Mouse (Mus musculus) MEL (cell line): ENCODE results near the gene Tpsg1. TPM values are rescaled to one million over a fixed set of nuclear protein-coding genes. Genes with fewer than 3 reads are reported as not detected.

Experiments
- DNase-seq: peaks from one replicate; pipeline ENCODE4 v3.0.0; 2011; ENCODE audit warnings: low read depth, low spot score
- H3K27ac ChIP-seq: 2 replicates; pipeline ENCODE4 v1.5.1; 2012; ENCODE audit warnings: low read depth, mild to moderate bottlenecking, control low read depth, low read length, moderate library complexity; ENCODE audit not compliant: control insufficient read depth
- H3K27me3 ChIP-seq, 2 experiments: fragments of 150-350 bp in 1 of 2; sonication (generic) in 1 of 2; 2 replicates each; pipeline ENCODE4 v1.6.1; 2012; ENCODE audit warnings: low read length in 2 of 2, mild to moderate bottlenecking in 2 of 2, improper control_type of control experiment in 1 of 2, moderate library complexity in 1 of 2; ENCODE audit not compliant: insufficient read depth in 2 of 2, control insufficient read depth in 1 of 2
- H3K36me3 ChIP-seq, 2 experiments: 2 replicates each; pipeline ENCODE4 v1.6.1; 2012 to 2014; ENCODE audit warnings: low read length in 2 of 2, improper control_type of control experiment in 1 of 2, inconsistent platforms in 1 of 2, mild to moderate bottlenecking in 1 of 2; ENCODE audit not compliant: insufficient read depth in 2 of 2, control insufficient read depth in 1 of 2
- H3K4me1 ChIP-seq, 2 experiments: fragments of 150-350 bp in 1 of 2; sonication (generic) in 1 of 2; 2 replicates each; pipeline ENCODE4 v1.6.1; 2012; ENCODE audit warnings: low read length in 2 of 2, improper control_type of control experiment in 1 of 2, mild to moderate bottlenecking in 1 of 2; ENCODE audit not compliant: insufficient read depth in 2 of 2, control insufficient read depth in 1 of 2
- H3K4me3 ChIP-seq, 2 experiments: fragments of 150-350 bp in 1 of 2; sonication (generic) in 1 of 2; 2 replicates each; pipeline ENCODE4 v1.5.1; 2012; ENCODE audit warnings: low read depth in 2 of 2, low read length in 2 of 2, mild to moderate bottlenecking in 2 of 2, moderate library complexity in 2 of 2, control low read depth in 1 of 2, improper control_type of control experiment in 1 of 2; ENCODE audit not compliant: control insufficient read depth in 1 of 2, insufficient read depth in 1 of 2
- H3K79me2 ChIP-seq: 2 replicates; pipeline ENCODE4 v1.6.1; 2012; ENCODE audit warnings: mild to moderate bottlenecking, low read length, moderate library complexity; ENCODE audit not compliant: control insufficient read depth, poor library complexity, insufficient read depth
- H3K9ac ChIP-seq: 2 replicates; pipeline ENCODE4 v1.6.1; 2012; ENCODE audit warnings: low read depth, mild to moderate bottlenecking, control low read depth, low read length, moderate library complexity; ENCODE audit not compliant: control insufficient read depth, poor library complexity, severe bottlenecking
- H3K9me3 ChIP-seq: fragments of 150-350 bp; sonication (generic); replicated peaks from 2 replicates; pipeline ENCODE4 v1.6.1; 2012; ENCODE audit warnings: mild to moderate bottlenecking, low read length, improper control_type of control experiment, moderate library complexity; ENCODE audit not compliant: insufficient read depth
- BHLHE40 ChIP-seq: IDR thresholded peaks from 2 replicates; pipeline ENCODE4 v1.6.1; 2012; ENCODE audit warnings: low read depth, mild to moderate bottlenecking, inconsistent platforms, low read length, improper control_type of control experiment, borderline replicate concordance
- E2F4 ChIP-seq: IDR thresholded peaks from 2 replicates; pipeline ENCODE4 v1.6.1; 2011; ENCODE audit warnings: low read depth, low read length, improper control_type of control experiment, borderline replicate concordance
- EP300 ChIP-seq, 2 experiments: IDR thresholded peaks; 2 replicates each; pipeline ENCODE4 v1.6.1; 2011; ENCODE audit warnings: improper control_type of control experiment in 2 of 2, low read length in 2 of 2, low read depth in 1 of 2, mild to moderate bottlenecking in 1 of 2
- ETS1 ChIP-seq: IDR thresholded peaks from 2 replicates; pipeline ENCODE4 v1.6.1; 2012; ENCODE audit warnings: low read depth, mild to moderate bottlenecking, inconsistent platforms, low read length, improper control_type of control experiment, moderate library complexity
- GABPA ChIP-seq: IDR thresholded peaks from 2 replicates; pipeline ENCODE4 v1.6.1; 2012; ENCODE audit warnings: low read depth, mild to moderate bottlenecking, inconsistent platforms, low read length, improper control_type of control experiment, moderate library complexity
- JUND ChIP-seq: IDR thresholded peaks from 2 replicates; pipeline ENCODE4 v1.6.1; 2011; ENCODE audit warnings: low read depth, mild to moderate bottlenecking, improper control_type of control experiment, low read length
- MAFK ChIP-seq: IDR thresholded peaks from 2 replicates; pipeline ENCODE4 v1.6.1; 2011; ENCODE audit warnings: low read depth, mild to moderate bottlenecking, low read length, improper control_type of control experiment, borderline replicate concordance
- MAX ChIP-seq: IDR thresholded peaks from 2 replicates; pipeline ENCODE4 v1.6.1; 2011; ENCODE audit warnings: low read length, improper control_type of control experiment
- MYC ChIP-seq: IDR thresholded peaks from 2 replicates; pipeline ENCODE4 v1.6.1; 2011; ENCODE audit warnings: low read depth, mild to moderate bottlenecking, low read length, improper control_type of control experiment, moderate library complexity
- NELFE ChIP-seq: IDR thresholded peaks from 2 replicates; pipeline ENCODE4 v1.6.1; 2011; ENCODE audit warnings: low read depth, low read length, improper control_type of control experiment
- NRF1 ChIP-seq: IDR thresholded peaks from 2 replicates; pipeline ENCODE4 v1.6.1; 2014; ENCODE audit warnings: low read depth, mild to moderate bottlenecking, inconsistent platforms, low read length, improper control_type of control experiment, moderate library complexity; ENCODE audit not compliant: poor library complexity, insufficient read depth, severe bottlenecking
- POLR2A ChIP-seq, 2 experiments: IDR thresholded peaks; 2 replicates each; pipeline ENCODE4 v1.6.1; 2011 to 2012; ENCODE audit warnings: low read length in 2 of 2, mild to moderate bottlenecking in 2 of 2, control low read depth in 1 of 2, improper control_type of control experiment in 1 of 2, low read depth in 1 of 2, moderate library complexity in 1 of 2; ENCODE audit not compliant: control insufficient read depth in 1 of 2, insufficient read depth in 1 of 2, poor library complexity in 1 of 2
- POLR2AphosphoS2 ChIP-seq: IDR thresholded peaks from 2 replicates; pipeline ENCODE4 v1.6.1; 2011; ENCODE audit warnings: low read length, improper control_type of control experiment
- POLR2AphosphoS5 ChIP-seq: IDR thresholded peaks from 2 replicates; pipeline ENCODE4 v1.6.1; 2012; ENCODE audit warnings: low read depth, borderline replicate concordance, mild to moderate bottlenecking, inconsistent platforms, low read length, moderate library complexity, mixed read lengths
- SIN3A ChIP-seq: IDR thresholded peaks from 2 replicates; pipeline ENCODE4 v1.6.1; 2012; ENCODE audit warnings: low read length, improper control_type of control experiment, inconsistent platforms
- SMC3 ChIP-seq: IDR thresholded peaks from 2 replicates; pipeline ENCODE4 v1.6.1; 2011; ENCODE audit warnings: low read depth, low read length, improper control_type of control experiment
- TAL1 ChIP-seq: IDR thresholded peaks from 2 replicates; pipeline ENCODE4 v1.6.1; 2012; ENCODE audit warnings: mild to moderate bottlenecking, inconsistent platforms, low read length, moderate library complexity, mixed read lengths
- UBTF ChIP-seq: IDR thresholded peaks from 2 replicates; pipeline ENCODE4 v1.6.1; 2012; ENCODE audit warnings: low read depth, mild to moderate bottlenecking, inconsistent platforms, low read length, improper control_type of control experiment, moderate library complexity, borderline replicate concordance; ENCODE audit not compliant: insufficient read depth
- ZKSCAN1 ChIP-seq: IDR thresholded peaks from 2 replicates; pipeline ENCODE4 v1.6.1; 2012; ENCODE audit warnings: low read depth, mild to moderate bottlenecking, inconsistent platforms, low read length, improper control_type of control experiment, moderate library complexity
- ZNF384 ChIP-seq: IDR thresholded peaks from 2 replicates; pipeline ENCODE4 v1.6.1; 2012; ENCODE audit warnings: low read depth, mild to moderate bottlenecking, inconsistent platforms, low read length, improper control_type of control experiment
- polyA plus RNA-seq, 2 experiments: library from polyadenylated mRNA; stranded (reverse) in 1 of 2; unstranded in 1 of 2; fragments of >175 nt in 1 of 2; fragments of >200 nt in 1 of 2; gene quantifications; 2 replicates each; pipeline versions ENCODE4 v1.2.1 to v1.2.4; 2012; ENCODE audit warnings: low replicate concordance in 2 of 2, low read depth in 1 of 2; ENCODE audit not compliant: insufficient read length in 2 of 2, insufficient read depth in 1 of 2, missing spikeins in 1 of 2
- total RNA-seq: library from RNA; depleted of rRNA; stranded (reverse); fragments of 300-350 nt; gene quantifications from 2 replicates; pipeline ENCODE4 v1.2.3, GENCODE M21; 2012

Tpsg1 gene
- total and polyA plus RNA-seq, 3 experiments: not detected

DNA sequence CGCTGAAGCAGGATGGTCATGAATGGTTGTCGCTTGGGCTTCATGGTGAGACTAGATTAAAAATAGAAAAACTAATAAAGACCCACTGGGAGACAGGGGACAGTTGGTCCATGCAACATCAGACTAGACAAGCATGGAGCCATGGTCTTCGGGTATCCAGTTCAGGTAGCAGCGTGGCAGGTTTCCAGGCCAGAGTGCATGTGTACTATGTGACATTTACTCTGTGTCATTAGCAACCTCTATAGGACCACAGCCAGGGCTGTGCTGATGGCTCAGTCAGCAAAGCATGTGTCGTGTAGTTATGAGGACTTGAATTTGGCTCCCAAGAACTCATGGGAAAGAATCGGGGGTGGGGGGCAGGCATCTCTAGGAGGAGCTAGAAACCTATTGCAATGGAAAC, 29.1 kb upstream of the Tpsg1 start:
- Histone ChIP-seq H3K9ac (no peak overlapping the region), H3K27ac (no peak overlapping the region), H3K27me3 (peaks cover 3 to 8% of the 10 kb centered on the region in 2 experiments; a peak in 3 of 4 replicates)

DNA sequence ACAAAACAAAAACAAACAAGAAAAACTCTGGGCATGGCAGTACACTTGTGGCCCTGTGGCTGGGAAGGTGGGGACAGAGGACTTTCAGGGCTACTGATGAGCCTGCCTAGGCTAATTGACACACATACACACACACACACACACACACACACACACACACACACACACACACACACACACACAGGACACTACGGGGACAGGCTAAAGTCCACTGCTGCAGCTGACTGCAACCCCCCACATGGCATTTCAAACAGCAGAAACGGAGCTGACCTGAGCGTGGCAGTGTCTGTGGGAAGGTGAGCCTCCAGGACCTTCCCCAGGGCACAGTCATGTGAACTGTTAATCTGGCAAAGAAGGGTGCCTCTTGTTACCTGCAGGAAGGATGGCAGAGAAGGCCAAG, 27.6 kb upstream of the Tpsg1 start:
- Histone ChIP-seq H3K4me1 (peaks cover 0 to 5% of the 10 kb centered on the region in 2 experiments; a peak in 2 of 4 replicates), H3K4me3 (no peak overlapping the region), H3K27me3 (peaks cover 3 to 9% of the 10 kb centered on the region in 2 experiments), H3K9me3 (no peaks in the 10 kb centered on the region), H3K79me2 (no peaks in the 10 kb centered on the region), H3K9ac (no peak overlapping the region), H3K36me3 (no peaks in the 10 kb centered on the region), H3K27ac (no peak overlapping the region)
- TF ChIP-seq SMC3 (no peak), MAX (no peak), MYC (no peak)
- no peak for DNase-seq

More for the DNA sequence above, 29.1 kb upstream of the Tpsg1 start:
- DNase-seq: no peak
- Histone ChIP-seq H3K36me3 (no peaks in the 10 kb centered on the region), H3K9me3 (no peaks in the 10 kb centered on the region), H3K4me1 (peaks cover 0 to 5% of the 10 kb centered on the region in 2 experiments; a peak in 2 of 4 replicates), H3K4me3 (no peak overlapping the region), H3K79me2 (no peaks in the 10 kb centered on the region)
- TF ChIP-seq NRF1: no peak
- TF ChIP-seq ETS1: no peak
- TF ChIP-seq ZNF384: no peak
- no peak for TF ChIP-seq ZKSCAN1
- no peak for TF ChIP-seq SIN3A
- no peak for TF ChIP-seq UBTF
- no peak for TF ChIP-seq NELFE
- TF ChIP-seq EP300 (IDR thresholded peaks at IDR 0.05; ENCODE audit: low read depth in 1 of 2, low read length in 2 of 2): no peak
- TF ChIP-seq POLR2AphosphoS2: no peak
- TF ChIP-seq BHLHE40: no peak
- TF ChIP-seq E2F4: no peak
- no peak for TF ChIP-seq TAL1
- no peak for TF ChIP-seq MAFK
- TF ChIP-seq POLR2AphosphoS5: no peak
- no peak for TF ChIP-seq POLR2A (IDR thresholded peaks at IDR 0.05; ENCODE audit: control insufficient read depth in 1 of 2, insufficient read depth in 1 of 2, low read depth in 1 of 2, low read length in 2 of 2, poor library complexity in 1 of 2)
- TF ChIP-seq JUND: no peak
- TF ChIP-seq MAX: no peak
- TF ChIP-seq GABPA: no peak
